Mouse (Mus musculus) regulatory T cell (primary cell): ENCODE data around the gene Mif.

Experiments used
- in situ Hi-C: fragments of 300-600 bp; cut with MboI, MseI; formaldehyde crosslinking; loops from one replicate; pipeline ENCODE4 v1.15.1; 2025; ENCODE audit warnings: high pct_unique_total_duplicates

Gene Mif

GRCm38 (mm10) chr10:75859786-75860470, at the start of gene Mif:
Gene Mif, minus strand, starts transcription at chr10:75860240.
- in situ Hi-C loops, result loop anchor here (5.0 kb wide), 2 partner anchors 118 to 273 kb away; partner anchors contain the start of gene Ggt5

- in situ Hi-C loops, result no loop called here
These were observed 46.8 kb upstream of the Mif start for GRCm38 (mm10) chr10:75906882-75907281.

- in situ Hi-C loops, result no loop called here
These were observed 44.4 kb upstream of the Mif start for GRCm38 (mm10) chr10:75904391-75904790.

- in situ Hi-C loops, result no loop called here
These were observed 38.8 kb upstream of the Mif start for GRCm38 (mm10) chr10:75898846-75899245.

- in situ Hi-C loops, result no loop called here
These were observed 38.1 kb upstream of the Mif start for GRCm38 (mm10) chr10:75898039-75898564.

GRCm38 (mm10) chr10:75897373-75897772, 37.3 kb upstream of the Mif start:
- in situ Hi-C loops, result no loop called here

GRCm38 (mm10) chr10:75896208-75896607, 36.2 kb upstream of the Mif start:
- in situ Hi-C loops, result no loop called here

GRCm38 (mm10) chr10:75895730-75896129, 35.7 kb upstream of the Mif start:
- in situ Hi-C loops, result no loop called here

GRCm38 (mm10) chr10:75894601-75895000, 34.6 kb upstream of the Mif start:
- in situ Hi-C loops, result no loop called here

- in situ Hi-C loops, result no loop called here
These were observed 33.2 kb upstream of the Mif start, which contains the start of gene Derl3 for GRCm38 (mm10) chr10:75893089-75893750. Gene Derl3, plus strand, starts transcription at chr10:75893413.

- in situ Hi-C loops, result loop anchor here (5.0 kb wide), 1 partner anchor 63 kb away; the partner anchor contains the start of gene Gm5134
These were observed 29.5 kb upstream of the Mif start for GRCm38 (mm10) chr10:75889406-75890153.

GRCm38 (mm10) chr10:75887504-75887903, 27.5 kb upstream of the Mif start:
- in situ Hi-C loops, result loop anchor here (5.0 kb wide), 1 partner anchor 65 kb away; the partner anchor contains the start of gene Gm5134

GRCm38 (mm10) chr10:75884742-75885141, 24.7 kb upstream of the Mif start:
- in situ Hi-C loops, result loop anchor here (5.0 kb wide), 1 partner anchor 68 kb away; the partner anchor contains the start of gene Gm5134

- in situ Hi-C loops, result no loop called here
These were observed 23.2 kb upstream of the Mif start for GRCm38 (mm10) chr10:75883232-75883552.

- in situ Hi-C loops, result no loop called here
These were observed 22.6 kb upstream of the Mif start for GRCm38 (mm10) chr10:75882433-75883231.

- in situ Hi-C loops, result no loop called here
These were observed 21.8 kb upstream of the Mif start for GRCm38 (mm10) chr10:75881578-75882432.

- in situ Hi-C loops, result no loop called here
These were observed 20.9 kb upstream of the Mif start for GRCm38 (mm10) chr10:75880771-75881577.

GRCm38 (mm10) chr10:75880351-75880750, 20.3 kb upstream of the Mif start:
- in situ Hi-C loops, result no loop called here

- in situ Hi-C loops, result no loop called here
These were observed 18.8 kb upstream of the Mif start for GRCm38 (mm10) chr10:75878836-75879235.
